Mouse (Mus musculus) stomach, postnatal 0 days (tissue): Measurements from ENCODE around the gene Inpp5b.

ENCODE experiments used
- CTCF ChIP-seq: IDR thresholded peaks from 2 replicates; pipeline ENCODE4 v1.5.1; 2016; ENCODE audit warnings: antibody characterized with exemption, low read depth, mild to moderate bottlenecking, moderate library complexity
- EP300 ChIP-seq: optimal IDR thresholded peaks from 2 replicates; pipeline ENCODE3; 2016; ENCODE audit warnings: antibody characterized with exemption

DNA sequence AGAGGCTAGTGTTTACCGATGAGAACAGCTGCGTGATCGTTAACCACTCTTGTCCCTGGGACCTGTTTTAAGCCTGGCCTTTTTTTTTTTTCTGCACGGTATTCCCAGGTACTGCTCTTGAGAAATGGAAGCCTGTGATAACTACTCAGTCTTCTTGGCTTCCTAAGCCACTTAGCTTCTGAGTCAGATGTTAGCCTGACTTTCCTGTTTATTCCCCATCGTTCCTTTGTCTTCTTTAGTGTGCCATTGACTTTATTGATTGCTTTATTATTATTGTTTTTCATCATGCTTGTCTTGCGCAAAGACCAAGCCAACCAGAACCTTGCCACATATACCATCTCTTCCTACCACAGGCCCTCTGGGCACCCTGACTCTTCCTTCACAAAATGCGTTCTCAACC is 68.4 kb downstream of the Inpp5b start:
- TF ChIP-seq CTCF (no peak), EP300 (no peak)
